Mouse (Mus musculus): ENCODE data around the gene Man1c1. TPM values are rescaled to one million over a fixed set of nuclear protein-coding genes. Genes with fewer than 3 reads are reported as not detected.
A peak's percentile ranks its signal among the peaks of the same experiment; 100 is the strongest.

Man1c1 gene
- polyA plus RNA-seq, 1 experiment from 2014 or later = 2.6 TPM

- Histone ChIP-seq H3K4me1 (ENCODE audit: control insufficient read depth, insufficient read depth, low read length) (no peaks in the 10 kb centered on the region), H3K4me3 (ENCODE audit: low read depth, low read length) (no peak overlapping the region), H3K9ac (ENCODE audit: low read length) (no peak overlapping the region), H3K36me3 (ENCODE audit: control insufficient read depth, insufficient read depth, low read length) (no peaks in the 10 kb centered on the region), H3K4me2 (ENCODE audit: low read depth, severe bottlenecking) (no peak overlapping the region), H3K27ac (replicated peaks; ENCODE audit: low read depth, low read length) (no peak overlapping the region), H3K27me3 (ENCODE audit: control insufficient read depth, insufficient read depth, low read length) (no peaks in the 10 kb centered on the region), H3K9me3 (ENCODE audit: control insufficient read depth, low read length) (no peaks in the 10 kb centered on the region)
- WGBS = 89% methylated on average over 21 of the region's 21 CpGs
- ATAC-seq (ENCODE audit: insufficient number of reproducible peaks, low FRiP score, low TSS enrichment, low read depth) (no peak), DNase-seq (ENCODE audit: low spot score) (no peak)
Measured at GRCm38 (mm10) chr4:134645042-134645948, 58.8 kb downstream of the Man1c1 start.

GRCm38 (mm10) chr4:134644410-134644809, 59.7 kb downstream of the Man1c1 start:
- no peak for ATAC-seq (ENCODE audit: insufficient number of reproducible peaks, low FRiP score, low TSS enrichment, low read depth)
- 88% methylated on average over 6 of the region's 6 CpGs for WGBS
- DNase-seq (ENCODE audit: low spot score) = no peak
- H3K4me1 ChIP-seq (ENCODE audit: control insufficient read depth, insufficient read depth, low read length) = no peaks in the 10 kb centered on the region
- H3K27ac ChIP-seq (replicated peaks; ENCODE audit: low read depth, low read length) = no peak overlapping the region
- H3K36me3 ChIP-seq (ENCODE audit: control insufficient read depth, insufficient read depth, low read length) = no peaks in the 10 kb centered on the region
- H3K9me3 ChIP-seq (ENCODE audit: control insufficient read depth, low read length) = no peaks in the 10 kb centered on the region
- H3K9ac ChIP-seq (ENCODE audit: low read length) = no peak overlapping the region
- H3K4me3 ChIP-seq (ENCODE audit: low read depth, low read length) = no peak overlapping the region
- H3K27me3 ChIP-seq (ENCODE audit: control insufficient read depth, insufficient read depth, low read length) = no peaks in the 10 kb centered on the region
- H3K4me2 ChIP-seq (ENCODE audit: low read depth, severe bottlenecking) = no peak overlapping the region

GRCm38 (mm10) chr4:134641711-134642516, 62.2 kb downstream of the Man1c1 start:
- no peaks in the 10 kb centered on the region for H3K27me3 ChIP-seq (ENCODE audit: control insufficient read depth, insufficient read depth, low read length)
- no peak for ATAC-seq (ENCODE audit: insufficient number of reproducible peaks, low FRiP score, low TSS enrichment, low read depth)
- no peak overlapping the region for H3K27ac ChIP-seq (replicated peaks; ENCODE audit: low read depth, low read length)
- WGBS = 78% methylated on average over 29 of the region's 30 CpGs
- no peaks in the 10 kb centered on the region for H3K4me1 ChIP-seq (ENCODE audit: control insufficient read depth, insufficient read depth, low read length)
- no peaks in the 10 kb centered on the region for H3K36me3 ChIP-seq (ENCODE audit: control insufficient read depth, insufficient read depth, low read length)
- no peak overlapping the region for H3K9ac ChIP-seq (ENCODE audit: low read length)
- no peak overlapping the region for H3K4me3 ChIP-seq (ENCODE audit: low read depth, low read length)
- H3K9me3 ChIP-seq (ENCODE audit: control insufficient read depth, low read length) = no peaks in the 10 kb centered on the region
- DNase-seq (ENCODE audit: low spot score) = no peak
- H3K4me2 ChIP-seq (ENCODE audit: low read depth, severe bottlenecking) = no peak overlapping the region

- Histone ChIP-seq H3K9ac (ENCODE audit: low read length) (no peak overlapping the region), H3K36me3 (ENCODE audit: control insufficient read depth, insufficient read depth, low read length) (no peaks in the 10 kb centered on the region), H3K4me1 (ENCODE audit: control insufficient read depth, insufficient read depth, low read length) (no peaks in the 10 kb centered on the region), H3K4me2 (ENCODE audit: low read depth, severe bottlenecking) (no peak overlapping the region), H3K27ac (replicated peaks; ENCODE audit: low read depth, low read length) (no peak overlapping the region), H3K9me3 (ENCODE audit: control insufficient read depth, low read length) (no peaks in the 10 kb centered on the region), H3K4me3 (ENCODE audit: low read depth, low read length) (no peak overlapping the region), H3K27me3 (ENCODE audit: control insufficient read depth, insufficient read depth, low read length) (no peaks in the 10 kb centered on the region)
- no peak for ATAC-seq (ENCODE audit: insufficient number of reproducible peaks, low FRiP score, low TSS enrichment, low read depth)
- 75% methylated on average over 7 of the region's 7 CpGs for WGBS
- no peak for DNase-seq (ENCODE audit: low spot score)
Measured at GRCm38 (mm10) chr4:134639325-134639724, 64.8 kb downstream of the Man1c1 start.

GRCm38 (mm10) chr4:134638111-134638550, 66.0 kb downstream of the Man1c1 start:
- Histone ChIP-seq H3K4me2 (ENCODE audit: low read depth, severe bottlenecking) (no peak overlapping the region), H3K27ac (replicated peaks; ENCODE audit: low read depth, low read length) (no peak overlapping the region), H3K9me3 (ENCODE audit: control insufficient read depth, low read length) (no peaks in the 10 kb centered on the region), H3K4me1 (ENCODE audit: control insufficient read depth, insufficient read depth, low read length) (peaks cover 3% of the 10 kb centered on the region; the same call in 1 of the 2 replicates), H3K4me3 (ENCODE audit: low read depth, low read length) (no peak overlapping the region), H3K27me3 (ENCODE audit: control insufficient read depth, insufficient read depth, low read length) (no peaks in the 10 kb centered on the region), H3K9ac (ENCODE audit: low read length) (no peak overlapping the region), H3K36me3 (ENCODE audit: control insufficient read depth, insufficient read depth, low read length) (no peaks in the 10 kb centered on the region)
- 86% methylated on average over 5 of the region's 5 CpGs for WGBS
- no peak for DNase-seq (ENCODE audit: low spot score)
- ATAC-seq (ENCODE audit: insufficient number of reproducible peaks, low FRiP score, low TSS enrichment, low read depth) = no peak

GRCm38 (mm10) chr4:134636406-134636805, 67.7 kb downstream of the Man1c1 start:
- no peak overlapping the region for H3K4me2 ChIP-seq (ENCODE audit: low read depth, severe bottlenecking)
- peaks cover 3% of the 10 kb centered on the region; the same call in 1 of the 2 replicates for H3K4me1 ChIP-seq (ENCODE audit: control insufficient read depth, insufficient read depth, low read length)
- H3K27me3 ChIP-seq (ENCODE audit: control insufficient read depth, insufficient read depth, low read length) = no peaks in the 10 kb centered on the region
- no peak for ATAC-seq (ENCODE audit: insufficient number of reproducible peaks, low FRiP score, low TSS enrichment, low read depth)
- H3K9me3 ChIP-seq (ENCODE audit: control insufficient read depth, low read length) = no peaks in the 10 kb centered on the region
- H3K9ac ChIP-seq (ENCODE audit: low read length) = no peak overlapping the region
- H3K36me3 ChIP-seq (ENCODE audit: control insufficient read depth, insufficient read depth, low read length) = no peaks in the 10 kb centered on the region
- no peak overlapping the region for H3K4me3 ChIP-seq (ENCODE audit: low read depth, low read length)
- no peak for DNase-seq (ENCODE audit: low spot score)
- H3K27ac ChIP-seq (replicated peaks; ENCODE audit: low read depth, low read length) = no peak overlapping the region
- WGBS = 52% methylated on average over 8 of the region's 8 CpGs

- WGBS = 67% methylated on average over 13 of the region's 13 CpGs
- ATAC-seq (ENCODE audit: insufficient number of reproducible peaks, low FRiP score, low TSS enrichment, low read depth) (no peak), DNase-seq (ENCODE audit: low spot score) (peak; percentile 38)
- Histone ChIP-seq H3K9me3 (ENCODE audit: control insufficient read depth, low read length) (no peaks in the 10 kb centered on the region), H3K4me2 (ENCODE audit: low read depth, severe bottlenecking) (no peak overlapping the region), H3K9ac (ENCODE audit: low read length) (no peak overlapping the region), H3K36me3 (ENCODE audit: control insufficient read depth, insufficient read depth, low read length) (no peaks in the 10 kb centered on the region), H3K4me3 (ENCODE audit: low read depth, low read length) (no peak overlapping the region), H3K27ac (replicated peaks; ENCODE audit: low read depth, low read length) (no peak overlapping the region), H3K27me3 (ENCODE audit: control insufficient read depth, insufficient read depth, low read length) (no peaks in the 10 kb centered on the region), H3K4me1 (ENCODE audit: control insufficient read depth, insufficient read depth, low read length) (peaks cover 3% of the 10 kb centered on the region; the same call in 1 of the 2 replicates)
Measured at GRCm38 (mm10) chr4:134634001-134634400, 70.1 kb downstream of the Man1c1 start.

GRCm38 (mm10) chr4:134632131-134632711, 71.9 kb downstream of the Man1c1 start:
- no peak for ATAC-seq (ENCODE audit: insufficient number of reproducible peaks, low FRiP score, low TSS enrichment, low read depth)
- no peak for DNase-seq (ENCODE audit: low spot score)
- Histone ChIP-seq H3K9me3 (ENCODE audit: control insufficient read depth, low read length) (no peaks in the 10 kb centered on the region), H3K4me2 (ENCODE audit: low read depth, severe bottlenecking) (no peak overlapping the region), H3K27ac (replicated peaks; ENCODE audit: low read depth, low read length) (no peak overlapping the region), H3K4me3 (ENCODE audit: low read depth, low read length) (no peak overlapping the region), H3K36me3 (ENCODE audit: control insufficient read depth, insufficient read depth, low read length) (no peaks in the 10 kb centered on the region), H3K9ac (ENCODE audit: low read length) (no peak overlapping the region), H3K27me3 (ENCODE audit: control insufficient read depth, insufficient read depth, low read length) (no peaks in the 10 kb centered on the region), H3K4me1 (ENCODE audit: control insufficient read depth, insufficient read depth, low read length) (peaks cover 3% of the 10 kb centered on the region; the same call in 1 of the 2 replicates)
- 43% methylated on average over 13 of the region's 13 CpGs for WGBS

All from limb, embryonic 11.5 days (tissue).